Mouse (Mus musculus) bone marrow, adult 2 months (tissue): ENCODE data around the gene Gpr119. TPM values are rescaled to one million over a fixed set of nuclear protein-coding genes. Genes with fewer than 3 reads are reported as not detected.

Experiments used
- H3K27ac ChIP-seq: fragments of 200-500 bp; 2 replicates; pipeline ENCODE4 v1.5.1; 2012; ENCODE audit warnings: low read depth, mild to moderate bottlenecking, control low read depth, inconsistent platforms, low read length; ENCODE audit not compliant: control insufficient read depth, poor library complexity, insufficient read depth
- H3K4me1 ChIP-seq: fragments of 200-500 bp; 2 replicates; pipeline ENCODE4 v1.6.1; 2011; ENCODE audit warnings: low read length; ENCODE audit not compliant: control insufficient read depth, insufficient read depth
- H3K4me3 ChIP-seq: fragments of 200-500 bp; replicated peaks from 2 replicates; pipeline ENCODE3; 2011; ENCODE audit warnings: mild to moderate bottlenecking, low read depth, low read length, control low read depth; ENCODE audit not compliant: control insufficient read depth
- CTCF ChIP-seq: fragments of 200-500 bp; IDR thresholded peaks from 2 replicates; pipeline ENCODE4 v1.5.1; 2011; ENCODE audit warnings: low read length, control low read depth; ENCODE audit not compliant: control insufficient read depth, insufficient read depth
- POLR2A ChIP-seq: fragments of 200-500 bp; IDR thresholded peaks from 2 replicates; pipeline ENCODE4 v1.6.1; 2011; ENCODE audit warnings: low read depth, mild to moderate bottlenecking, control low read depth, low read length, borderline replicate concordance; ENCODE audit not compliant: control insufficient read depth
- WGBS: fragments of 180-500 bp; shearing (Covaris S2); methylation state at CpG from one replicate; pipeline ENCODE4 v1.1.7; 2018; 5-methylcytosine and 5-hydroxymethylcytosine counted together
- polyA plus RNA-seq: library from polyadenylated mRNA; stranded (reverse); fragments of >200 nt; gene quantifications from 2 replicates; pipeline ENCODE4 v1.2.4, GENCODE M21; 2011; ENCODE audit warnings: low replicate concordance; ENCODE audit not compliant: missing spikeins, insufficient read depth, insufficient read length

The Gpr119 gene
- polyA plus RNA-seq, 1 experiment = not detected

GRCm38 (mm10) chrX:48666807-48667206 lies 7.5 kb downstream of the Gpr119 start:
- no peak overlapping the region for H3K27ac ChIP-seq
- H3K4me1 ChIP-seq = no peaks in the 10 kb centered on the region
- H3K4me3 ChIP-seq = no peak overlapping the region
- 60% methylated on average over 6 of the region's 6 CpGs for WGBS
- no peak for TF ChIP-seq POLR2A
- no peak for TF ChIP-seq CTCF

GRCm38 (mm10) chrX:48644122-48644521 lies 30.2 kb downstream of the Gpr119 start:
- Histone ChIP-seq H3K27ac (no peak overlapping the region), H3K4me1 (no peaks in the 10 kb centered on the region), H3K4me3 (no peak overlapping the region)
- TF ChIP-seq POLR2A (no peak), CTCF (peak; percentile 47; the same call in 1 of the 2 replicates)
- 90% methylated on average over 2 of the region's 2 CpGs for WGBS

DNA sequence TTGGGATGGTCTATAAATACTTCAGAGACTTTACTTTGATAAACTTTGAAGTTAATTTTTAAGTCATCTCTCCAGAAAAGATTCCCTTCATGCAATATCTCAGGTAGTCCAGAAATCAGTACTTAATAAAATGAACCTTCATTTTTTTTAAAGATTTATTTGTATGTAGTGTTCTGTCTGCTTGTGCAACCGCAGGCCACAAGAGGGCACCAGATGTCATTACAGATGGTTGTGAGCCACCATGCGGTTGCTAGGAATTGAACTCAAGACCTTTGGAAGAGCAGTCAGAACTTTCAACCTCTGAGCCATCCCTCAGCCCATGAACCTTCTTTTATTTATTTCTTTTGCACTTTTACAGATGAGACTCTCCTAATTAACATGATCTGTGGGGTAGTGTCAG lies 37.2 kb downstream of the Gpr119 start:
- no peak overlapping the region for H3K4me3 ChIP-seq
- H3K4me1 ChIP-seq = no peaks in the 10 kb centered on the region
- no peak for TF ChIP-seq CTCF
- TF ChIP-seq POLR2A = no peak
- 64% methylated on average over 2 of the region's 2 CpGs for WGBS
- no peak overlapping the region for H3K27ac ChIP-seq

DNA sequence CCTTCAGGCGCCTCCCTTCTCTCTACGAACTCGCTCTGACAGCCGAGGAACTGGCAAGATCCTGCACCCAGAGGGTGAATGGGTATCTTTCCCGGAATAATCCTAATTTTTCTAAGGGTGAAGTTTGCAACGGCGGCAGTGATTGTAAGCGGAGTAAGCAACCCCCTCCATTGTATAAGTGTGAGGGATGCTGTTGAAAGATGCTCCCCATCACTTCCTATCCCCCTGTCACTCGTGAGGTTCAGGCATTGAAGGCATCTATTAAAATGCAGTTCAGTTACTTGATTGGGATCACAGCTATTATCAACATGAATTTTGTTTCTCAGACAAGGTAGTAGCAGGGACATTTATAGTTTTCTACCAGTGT lies 50.2 kb downstream of the Gpr119 start:
- no peak overlapping the region; the same call in 1 of the 2 replicates for H3K27ac ChIP-seq

DNA sequence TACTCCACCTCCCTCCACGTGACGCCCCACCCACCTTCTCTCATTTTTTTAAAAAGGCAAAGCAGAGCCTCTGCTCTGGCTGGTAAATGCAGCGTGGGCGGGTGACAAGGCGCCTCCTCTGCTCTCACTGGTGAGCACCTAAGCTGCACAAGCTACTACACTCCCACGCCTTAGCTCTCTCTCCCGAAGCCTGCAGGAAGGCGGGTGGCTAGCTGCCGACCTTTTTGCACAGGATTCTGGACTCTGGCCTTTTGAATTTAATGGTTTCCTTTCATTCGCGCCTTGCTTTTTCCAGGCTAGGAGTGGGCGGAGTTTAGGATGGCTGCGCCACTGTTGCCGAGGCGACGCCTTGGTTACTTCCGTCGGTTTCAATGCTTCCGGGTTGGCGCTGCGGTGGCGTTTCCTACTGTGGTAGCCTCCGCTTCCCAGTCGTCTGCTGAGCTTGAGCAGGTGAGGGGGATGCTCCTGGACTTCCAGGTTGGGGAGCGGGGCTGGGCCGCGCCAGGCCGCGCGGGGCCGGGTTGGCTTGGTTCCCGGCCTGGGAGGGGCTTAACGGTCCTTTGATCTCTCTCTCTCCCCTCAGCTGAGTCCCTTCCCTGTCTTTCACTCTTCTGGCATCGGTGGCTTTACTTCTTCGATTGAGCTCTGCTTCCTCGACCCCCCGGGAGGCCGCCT lies 50.8 kb downstream of the Gpr119 start, which contains the start of gene Slc25a14:
TSS of gene Slc25a14 (plus strand) at position 35 of the 675 bp plus-strand sequence.
- H3K27ac ChIP-seq = no peak within 1 kb of the TSS; the same call in 1 of the 2 replicates
- TF ChIP-seq POLR2A (no peak), CTCF (no peak)
- H3K4me3 ChIP-seq = peak within 1 kb of the TSS; percentile 80
- H3K4me1 ChIP-seq = no peaks in the 10 kb centered on the region
- WGBS = 9% methylated on average over 38 of the region's 38 CpGs

More for the DNA sequence above, 50.2 kb downstream of the Gpr119 start:
- Histone ChIP-seq H3K4me1 (no peaks in the 10 kb centered on the region), H3K4me3 (peak overlapping the region; percentile 80)
- TF ChIP-seq CTCF = no peak
- TF ChIP-seq POLR2A = no peak
- WGBS = 16% methylated on average over 9 of the region's 9 CpGs

- Histone ChIP-seq H3K4me1 (no peaks in the 10 kb centered on the region), H3K4me3 (peak overlapping the region; percentile 80), H3K27ac (no peak overlapping the region)
- TF ChIP-seq CTCF = no peak
- no peak for TF ChIP-seq POLR2A
- 13% methylated on average over 4 of the region's 4 CpGs for WGBS
Measured at GRCm38 (mm10) chrX:48623049-48623378, 51.3 kb downstream of the Gpr119 start.

Other genes starting within 250 kb of the Gpr119 start
- 12.4 and 20.4 TPM in 2 replicates for gene Elf4, start 211.3 kb downstream of the Gpr119 start, polyA plus RNA-seq
- gene Aifm1, start 160.9 kb downstream of the Gpr119 start, polyA plus RNA-seq = 5.7 and 16.2 TPM in 2 replicates
- 1.3 TPM in 1 of 2 replicates, not detected in the other for gene Rab33a, start 155.2 kb downstream of the Gpr119 start, polyA plus RNA-seq
- 4.8 and 8.5 TPM in 2 replicates for gene Zfp280c, start 80.0 kb downstream of the Gpr119 start, polyA plus RNA-seq
- gene Slc25a14, start 51.1 kb downstream of the Gpr119 start, polyA plus RNA-seq = 2.3 and 3.6 TPM in 2 replicates
- gene Rbmx2, start 20.5 kb upstream of the Gpr119 start, polyA plus RNA-seq = 8.5 and 9.2 TPM in 2 replicates
- not detected in 2 replicates for gene Gm595, start 203.2 kb upstream of the Gpr119 start, polyA plus RNA-seq